Mouse (Mus musculus) cerebellum, adult 2 months (tissue): ENCODE measurements around the gene Mcrip1. TPM values are rescaled to one million over a fixed set of nuclear protein-coding genes. Genes with fewer than 3 reads are reported as not detected.

ENCODE experiments used
- DNase-seq, 2 experiments: peaks; one replicate each; pipeline ENCODE4 v3.0.0; 2021
- H3K27ac ChIP-seq: fragments of 200-500 bp; 2 replicates; pipeline ENCODE4 v1.5.1; 2012; ENCODE audit warnings: low read length, control low read depth, inconsistent platforms; ENCODE audit not compliant: insufficient read depth
- H3K27me3 ChIP-seq: fragments of 200-500 bp; 2 replicates; pipeline ENCODE4 v1.6.1; 2012; ENCODE audit warnings: inconsistent platforms, mild to moderate bottlenecking, low read length, moderate library complexity; ENCODE audit not compliant: control insufficient read depth, insufficient read depth
- H3K4me1 ChIP-seq: fragments of 200-500 bp; 2 replicates; pipeline ENCODE4 v1.6.1; 2011; ENCODE audit warnings: low read length; ENCODE audit not compliant: control insufficient read depth, insufficient read depth
- H3K4me3 ChIP-seq: fragments of 200-500 bp; replicated peaks from 2 replicates; pipeline ENCODE3; 2011; ENCODE audit warnings: mild to moderate bottlenecking, low read depth, low read length, control low read depth; ENCODE audit not compliant: insufficient read depth
- CTCF ChIP-seq: fragments of 200-500 bp; IDR thresholded peaks from 2 replicates; pipeline ENCODE4 v1.5.1; 2011; ENCODE audit warnings: low read depth, mild to moderate bottlenecking, control low read depth, low read length, moderate library complexity, borderline replicate concordance; ENCODE audit not compliant: insufficient read depth
- POLR2A ChIP-seq: fragments of 200-500 bp; IDR thresholded peaks from 2 replicates; pipeline ENCODE4 v1.6.1; 2011; ENCODE audit warnings: low read length, control low read depth, borderline replicate concordance; ENCODE audit not compliant: insufficient read depth
- WGBS: fragments of 180-500 bp; shearing (Covaris S2); methylation state at CpG from one replicate; pipeline ENCODE4 v1.1.7; 2018; 5-methylcytosine and 5-hydroxymethylcytosine counted together
- polyA plus RNA-seq: library from polyadenylated mRNA; depleted of rRNA; stranded (reverse); fragments of >200 nt; gene quantifications from 2 replicates; pipeline ENCODE4 v1.2.3, GENCODE M21; 2012

Mcrip1 gene
- polyA plus RNA-seq, 1 experiment, result 168 TPM

GRCm38 (mm10) chr11:120577211-120578023 lies 27.9 kb upstream of the Mcrip1 start:
- H3K4me3 ChIP-seq, result no peak overlapping the region
- DNase-seq, result peak in 1 of 2 experiments; percentile 36
- H3K4me1 ChIP-seq, result peaks cover 13% of the 10 kb centered on the region
- WGBS, result 71% methylated on average over 7 of the region's 7 CpGs
- H3K27ac ChIP-seq, result no peak overlapping the region
- TF ChIP-seq POLR2A (no peak), CTCF (peak; percentile 23; the same call in 1 of the 2 replicates)
- no peaks in the 10 kb centered on the region for H3K27me3 ChIP-seq

GRCm38 (mm10) chr11:120576365-120576981 lies 26.9 kb upstream of the Mcrip1 start:
- no peak overlapping the region for H3K27ac ChIP-seq

GRCm38 (mm10) chr11:120575940-120576339 lies 26.4 kb upstream of the Mcrip1 start:
- no peak overlapping the region for H3K4me3 ChIP-seq
- DNase-seq, result no peak
- peaks cover 13% of the 10 kb centered on the region for H3K4me1 ChIP-seq
- TF ChIP-seq POLR2A, result no peak
- no peak for TF ChIP-seq CTCF
- no peak overlapping the region for H3K27ac ChIP-seq
- H3K27me3 ChIP-seq, result no peaks in the 10 kb centered on the region

More at GRCm38 (mm10) chr11:120576365-120576981, 26.9 kb upstream of the Mcrip1 start:
- DNase-seq, result no peak
- Histone ChIP-seq H3K4me1 (peaks cover 13% of the 10 kb centered on the region), H3K4me3 (no peak overlapping the region), H3K27me3 (no peaks in the 10 kb centered on the region)
- WGBS, result 71% methylated on average over 3 of the region's 3 CpGs
- no peak for TF ChIP-seq CTCF
- no peak for TF ChIP-seq POLR2A

DNA sequence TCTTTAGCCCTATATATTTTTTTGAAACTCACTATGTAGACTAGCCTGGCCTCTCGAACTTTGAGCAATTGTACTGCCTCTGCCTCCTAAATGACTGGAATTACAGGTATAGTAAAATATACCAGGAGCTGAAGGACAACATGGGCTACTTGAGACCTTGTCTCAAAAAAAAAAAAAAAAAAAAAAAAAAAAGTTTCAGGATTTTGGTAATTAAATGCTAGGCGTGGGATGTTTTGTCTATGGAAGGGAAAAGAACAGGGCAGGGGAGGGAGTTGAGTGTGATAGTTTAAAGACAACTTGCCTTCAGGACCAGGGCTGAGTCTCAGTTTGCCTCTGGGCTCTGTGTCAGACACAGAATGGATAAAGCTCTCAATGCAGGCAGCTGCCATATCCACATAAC lies 25.5 kb upstream of the Mcrip1 start:
- TF ChIP-seq POLR2A (no peak), CTCF (no peak)
- WGBS, result 80% methylated on average over 2 of the region's 2 CpGs
- no peaks in the 10 kb centered on the region for H3K27me3 ChIP-seq
- no peak overlapping the region for H3K4me3 ChIP-seq
- no peak overlapping the region for H3K27ac ChIP-seq
- peaks cover 10% of the 10 kb centered on the region for H3K4me1 ChIP-seq
- DNase-seq, result no peak

- no peak for TF ChIP-seq CTCF
- TF ChIP-seq POLR2A, result no peak
- no peaks in the 10 kb centered on the region for H3K27me3 ChIP-seq
- no peak for DNase-seq
- H3K4me1 ChIP-seq, result peaks cover 2% of the 10 kb centered on the region; the same call in 1 of the 2 replicates
- no peak overlapping the region for H3K4me3 ChIP-seq
- H3K27ac ChIP-seq, result no peak overlapping the region
- WGBS, result 31% methylated on average over 5 of the region's 5 CpGs
Measured at GRCm38 (mm10) chr11:120574278-120574600, 24.7 kb upstream of the Mcrip1 start.

- TF ChIP-seq CTCF, result no peak
- TF ChIP-seq POLR2A, result no peak
- Histone ChIP-seq H3K27ac (peak overlapping the region; percentile 78), H3K4me3 (peak overlapping the region; percentile 86), H3K4me1 (no peaks in the 10 kb centered on the region), H3K27me3 (no peaks in the 10 kb centered on the region)
- 0% methylated on average over 23 of the region's 23 CpGs for WGBS
- no peak for DNase-seq
Measured at GRCm38 (mm10) chr11:120573585-120574277, 24.2 kb upstream of the Mcrip1 start.

GRCm38 (mm10) chr11:120572752-120573584 lies 23.4 kb upstream of the Mcrip1 start, which contains the start of gene P4hb:
P4hb (minus strand) TSS chr11:120573253.
- TF ChIP-seq POLR2A (peak; percentile 97), CTCF (no peak)
- H3K27ac ChIP-seq, result peak within 1 kb of the TSS; percentile 78
- DNase-seq, result peak; percentile 100
- no peaks in the 10 kb centered on the region for H3K27me3 ChIP-seq
- peak within 1 kb of the TSS; percentile 92 for H3K4me3 ChIP-seq
- under 1% methylated on average over 94 of the region's 94 CpGs for WGBS
- H3K4me1 ChIP-seq, result no peaks in the 10 kb centered on the region
